Mouse (Mus musculus): ENCODE measurements around the gene Arhgap15.

Gene Arhgap15

GRCm38 (mm10) chr2:44389556-44389955 is 640.9 kb downstream of the Arhgap15 start:
- DNase-seq: no peak

- no peak for DNase-seq
Observed at GRCm38 (mm10) chr2:44393789-44394188, 645.2 kb downstream of the Arhgap15 start.

GRCm38 (mm10) chr2:44394956-44395501 is 646.4 kb downstream of the Arhgap15 start:
- no peak for DNase-seq

DNA sequence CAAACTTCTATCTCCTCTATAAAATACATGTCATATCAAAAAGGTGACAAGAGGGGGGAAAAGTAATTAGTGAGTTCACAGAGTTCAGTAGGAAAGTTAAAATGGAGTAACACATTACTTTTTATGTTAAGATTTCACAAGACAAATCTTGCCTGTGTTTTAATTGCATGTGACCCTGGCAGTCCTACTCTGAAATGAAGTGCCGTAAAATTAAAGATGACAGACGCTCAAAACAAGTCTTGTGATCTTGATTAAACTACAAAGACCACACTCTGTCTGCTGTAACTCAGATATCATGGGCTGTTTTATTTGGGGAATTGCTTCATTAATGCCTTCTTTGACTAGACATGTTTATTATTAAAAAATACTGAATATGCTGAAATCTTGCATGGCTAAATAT is 647.0 kb downstream of the Arhgap15 start:
- no peak for DNase-seq

- no peak for DNase-seq
Observed at GRCm38 (mm10) chr2:44397209-44397608, 648.6 kb downstream of the Arhgap15 start.

- no peak for DNase-seq
Observed at GRCm38 (mm10) chr2:44397735-44398337, 649.2 kb downstream of the Arhgap15 start.

GRCm38 (mm10) chr2:44399191-44399926 is 650.7 kb downstream of the Arhgap15 start:
- DNase-seq: no peak

DNA sequence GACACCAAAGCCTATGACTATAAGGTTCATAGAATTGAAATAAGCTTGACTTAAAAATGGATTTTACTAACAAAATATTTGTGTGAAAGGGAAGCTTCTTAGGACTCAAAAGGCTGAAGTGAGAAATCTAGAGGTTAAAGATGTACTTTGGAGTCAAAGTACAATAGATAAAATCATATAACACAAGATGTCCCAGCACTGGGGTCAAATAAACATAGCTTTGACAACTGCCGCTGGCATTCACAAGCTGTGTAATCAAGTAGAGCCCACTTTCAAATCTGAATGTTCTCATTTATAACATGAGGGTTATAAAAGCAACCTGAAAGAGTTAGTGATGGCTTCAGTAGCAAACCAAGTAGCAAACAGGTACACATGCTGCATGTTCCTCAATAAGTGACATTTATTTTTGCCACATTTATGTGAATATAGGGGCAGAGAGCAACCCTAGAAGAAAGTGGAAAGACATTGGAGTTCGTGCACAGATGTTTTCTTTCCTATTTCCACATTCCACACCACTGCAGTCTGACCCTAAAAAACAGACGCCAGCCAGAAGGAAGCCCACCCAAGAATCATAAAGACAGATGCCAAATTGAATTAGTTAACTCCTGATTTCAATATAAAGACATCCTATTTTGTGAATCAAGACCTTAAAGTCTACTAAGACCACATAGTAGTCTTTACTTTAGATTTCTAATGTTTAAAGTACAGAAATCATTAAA is 653.2 kb downstream of the Arhgap15 start:
- DNase-seq: no peak

GRCm38 (mm10) chr2:44411660-44412059 is 663.0 kb downstream of the Arhgap15 start:
- no peak for DNase-seq

GRCm38 (mm10) chr2:44416331-44416730 is 667.7 kb downstream of the Arhgap15 start:
- no peak for DNase-seq

- no peak for DNase-seq
Observed at GRCm38 (mm10) chr2:44419547-44420225, 671.1 kb downstream of the Arhgap15 start.

GRCm38 (mm10) chr2:44430521-44430920 is 681.9 kb downstream of the Arhgap15 start:
- DNase-seq: no peak

DNA sequence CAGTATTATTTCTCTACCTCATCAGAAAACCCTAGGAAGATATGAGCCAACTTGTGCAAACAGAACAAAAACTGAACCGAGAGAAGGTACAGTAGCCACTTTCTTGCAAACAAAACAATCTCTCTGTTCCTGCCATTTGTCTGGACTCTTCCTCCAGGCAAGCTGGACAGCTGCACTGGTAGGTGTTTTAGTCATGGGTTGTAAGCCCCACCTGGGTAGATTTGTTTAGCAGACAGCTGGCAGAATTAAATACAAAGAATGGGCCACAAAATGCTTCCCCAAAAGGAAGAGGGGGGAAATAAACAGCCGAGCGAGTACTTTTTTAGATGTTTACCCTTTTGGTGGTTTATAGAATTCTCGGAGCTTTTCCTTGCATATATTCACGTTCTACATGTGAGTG is 688.0 kb downstream of the Arhgap15 start:
- no peak for DNase-seq

- DNase-seq: no peak
Observed at GRCm38 (mm10) chr2:44437496-44438057, 689.0 kb downstream of the Arhgap15 start.

- no peak for DNase-seq
Observed at GRCm38 (mm10) chr2:44438070-44438469, 689.4 kb downstream of the Arhgap15 start.

GRCm38 (mm10) chr2:44444938-44445337 is 696.3 kb downstream of the Arhgap15 start:
- DNase-seq: no peak
